Mouse (Mus musculus): ENCODE results near the gene Steap4.

DNA sequence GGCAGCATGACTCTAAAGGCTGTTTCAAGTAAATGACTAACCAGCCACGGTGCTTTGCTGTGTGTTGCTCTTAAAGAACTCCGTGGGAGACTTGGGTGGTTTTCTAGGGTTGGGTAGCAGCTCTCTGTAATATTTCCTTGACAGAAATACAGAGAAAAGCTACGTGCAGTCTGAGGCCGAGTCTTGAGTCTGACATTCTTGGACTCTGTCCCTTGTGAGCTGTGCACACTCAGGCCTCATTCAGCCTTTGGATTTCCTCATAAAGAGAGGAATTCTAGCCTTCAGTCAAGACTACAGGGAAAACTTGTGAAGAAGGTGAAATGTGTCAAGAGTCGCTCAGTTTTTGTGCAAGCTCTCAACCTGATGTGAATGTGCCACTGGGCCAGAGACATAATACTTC lies 7.9 kb downstream of the Steap4 start:
- TF ChIP-seq POLR2A (IDR thresholded peaks at IDR 0.05; ENCODE audit: borderline replicate concordance, low read depth, low read length), result no peak
- TF ChIP-seq CTCF (IDR thresholded peaks at IDR 0.05; ENCODE audit: low read depth, low read length), result no peak

Data from bone marrow macrophage, adult 2 months (primary cell).